Mouse (Mus musculus): ENCODE data around the gene Mctp1.
"Not testable (repeated sequence)": the region's sequence is repeated elsewhere in the genome, so short reads cannot be mapped to it uniquely, and the experiment has no call there.

Gene Mctp1

DNA sequence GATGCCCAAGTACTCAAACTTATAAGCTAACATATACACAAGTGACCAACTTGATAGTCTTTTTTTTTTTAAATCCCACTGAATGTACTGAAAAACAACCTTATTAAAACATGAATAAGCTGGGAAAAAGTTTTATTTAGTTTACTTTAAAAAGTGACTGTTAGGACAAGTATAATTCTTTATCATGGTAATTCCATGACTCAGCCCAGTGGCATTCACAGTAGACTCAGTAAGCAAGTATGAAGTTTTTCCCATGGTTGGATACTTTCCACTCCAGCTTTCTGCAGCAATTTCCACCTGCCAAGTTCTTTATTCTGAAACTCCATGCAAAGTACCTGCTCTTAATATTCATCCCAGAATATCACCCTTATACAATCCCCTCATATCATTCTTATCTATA lies 97.3 kb downstream of the Mctp1 start:
- DNase-seq (ENCODE audit: low read depth, low spot score) = no peak

DNA sequence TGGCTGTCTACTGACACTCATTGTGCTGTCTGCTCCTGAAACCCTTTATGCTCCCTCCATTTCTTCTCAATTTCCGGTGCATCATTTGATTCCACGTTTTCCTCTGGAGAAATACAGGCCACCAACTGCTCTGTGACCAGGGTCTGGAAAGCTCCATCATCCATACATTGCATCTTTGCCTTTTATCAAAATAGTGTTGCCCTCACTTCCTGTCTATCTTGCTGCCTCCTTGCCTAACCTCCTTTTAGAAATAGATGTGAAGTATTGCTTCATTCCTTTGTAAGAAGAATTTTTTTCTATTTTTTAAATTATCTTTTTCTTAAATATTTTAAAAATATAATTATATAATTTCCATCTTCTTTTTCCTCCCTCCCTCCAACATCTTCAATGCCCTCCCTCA lies 98.7 kb downstream of the Mctp1 start:
- no peak for DNase-seq (ENCODE audit: low read depth, low spot score)

DNA sequence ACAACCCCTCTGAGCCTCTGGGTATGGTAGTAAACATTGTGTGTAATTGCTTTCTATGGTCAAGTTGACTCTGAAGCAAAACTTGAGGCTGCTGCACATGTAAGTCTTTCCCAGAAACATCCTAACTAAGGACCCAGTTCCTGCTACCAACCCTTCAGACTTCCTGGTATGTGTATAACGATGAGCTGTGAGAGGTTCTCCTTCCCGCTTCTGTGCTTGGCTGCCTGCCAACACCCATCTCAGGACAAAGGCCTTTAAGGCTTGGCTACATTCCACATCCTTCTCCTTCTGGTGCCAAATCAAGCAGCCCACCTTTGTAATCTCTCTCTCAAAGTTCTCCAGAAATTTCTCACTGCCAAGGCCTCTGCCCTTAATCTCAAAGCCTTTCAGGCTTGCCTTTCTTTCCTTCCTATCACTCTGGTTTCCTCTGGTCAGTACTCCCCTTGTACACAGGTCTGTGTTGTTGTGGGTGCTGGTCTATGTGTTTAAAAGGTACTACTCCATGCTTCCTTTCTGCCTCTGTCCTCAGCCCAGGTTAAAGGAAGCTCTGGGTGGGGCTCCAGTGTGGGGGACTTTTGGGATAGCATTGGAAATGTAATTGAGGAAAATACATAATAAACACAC lies 99.9 kb downstream of the Mctp1 start:
- DNase-seq (ENCODE audit: low read depth, low spot score) = peak; percentile 76

DNA sequence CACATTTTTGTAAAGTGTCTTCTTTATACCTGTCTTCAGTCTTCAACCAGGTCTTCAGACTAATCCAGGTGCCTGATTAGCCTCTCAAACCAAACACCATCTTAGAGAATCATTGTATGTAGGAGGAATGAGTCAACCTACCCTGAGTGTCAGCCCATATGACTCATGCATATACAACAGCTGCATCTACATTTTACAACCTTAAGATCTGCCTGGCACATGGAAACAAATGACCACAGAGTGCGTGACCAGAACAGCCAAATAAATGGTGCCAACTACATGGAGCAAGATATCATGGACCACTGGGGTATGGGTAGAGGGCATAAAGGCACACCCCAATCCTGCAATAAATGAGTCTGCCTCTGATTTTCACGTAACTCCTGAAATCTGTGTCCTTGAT lies 131.6 kb downstream of the Mctp1 start:
- no peak for DNase-seq (ENCODE audit: low read depth, low spot score)

DNA sequence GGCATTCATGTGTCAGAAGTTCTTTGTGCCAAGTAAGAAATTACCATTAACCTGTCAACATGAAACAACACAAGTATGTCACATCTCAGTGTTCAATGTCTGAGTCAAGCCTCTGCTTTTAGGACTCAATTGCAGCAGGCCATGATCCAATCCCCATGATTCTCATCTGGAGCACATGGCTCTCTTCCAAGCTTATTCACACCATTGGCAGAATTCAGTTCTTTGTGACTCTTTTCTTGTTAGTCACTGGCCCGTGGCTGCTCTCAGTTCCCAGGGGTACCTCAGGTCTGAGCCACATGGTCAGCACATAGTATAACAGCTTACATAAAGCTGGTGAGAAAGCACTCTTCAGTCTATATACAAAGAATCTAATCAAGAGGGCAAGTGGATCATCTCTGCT lies 138.8 kb downstream of the Mctp1 start:
- no peak for DNase-seq (ENCODE audit: low read depth, low spot score)

DNA sequence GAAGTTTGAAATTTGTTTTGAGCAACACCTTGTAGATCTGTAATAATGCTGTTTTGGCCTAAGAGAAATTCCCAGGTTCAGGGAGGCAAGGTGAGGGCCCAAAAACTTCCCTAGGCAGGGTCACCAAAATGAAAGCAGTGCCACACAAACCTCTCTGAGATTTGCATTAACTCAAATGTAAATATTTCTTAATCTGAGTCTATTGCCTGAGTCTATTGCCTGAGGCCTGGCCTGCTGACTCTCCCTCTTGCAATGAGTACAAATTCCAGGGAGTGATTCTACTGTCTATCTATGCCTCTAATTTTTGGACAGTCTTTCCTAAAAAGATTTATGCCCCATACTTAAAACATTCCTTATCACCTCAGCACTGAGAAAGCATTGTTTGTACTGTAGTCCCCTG lies 143.0 kb downstream of the Mctp1 start:
- DNase-seq (ENCODE audit: low read depth, low spot score) = peak; percentile 66

DNA sequence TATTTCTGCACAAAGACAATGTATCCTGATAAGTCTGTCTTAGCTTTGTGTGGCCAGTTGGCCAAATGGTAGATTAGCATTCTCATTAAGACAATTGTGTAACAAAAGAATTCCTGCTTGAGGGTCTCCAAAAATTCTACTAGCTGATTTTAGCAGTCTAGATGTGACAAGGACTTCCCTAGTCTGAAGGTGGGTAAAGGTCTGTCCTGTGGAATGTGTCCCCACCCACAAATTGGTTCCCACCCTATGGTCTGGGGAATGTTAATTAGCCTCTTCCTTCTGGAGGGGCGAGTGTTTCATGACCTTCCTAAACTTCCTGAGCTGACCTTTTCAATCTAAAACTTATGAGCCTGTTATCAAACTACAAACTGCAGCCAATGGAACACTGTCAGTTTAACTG lies 143.4 kb downstream of the Mctp1 start:
- DNase-seq (ENCODE audit: low read depth, low spot score) = peak; percentile 84

DNA sequence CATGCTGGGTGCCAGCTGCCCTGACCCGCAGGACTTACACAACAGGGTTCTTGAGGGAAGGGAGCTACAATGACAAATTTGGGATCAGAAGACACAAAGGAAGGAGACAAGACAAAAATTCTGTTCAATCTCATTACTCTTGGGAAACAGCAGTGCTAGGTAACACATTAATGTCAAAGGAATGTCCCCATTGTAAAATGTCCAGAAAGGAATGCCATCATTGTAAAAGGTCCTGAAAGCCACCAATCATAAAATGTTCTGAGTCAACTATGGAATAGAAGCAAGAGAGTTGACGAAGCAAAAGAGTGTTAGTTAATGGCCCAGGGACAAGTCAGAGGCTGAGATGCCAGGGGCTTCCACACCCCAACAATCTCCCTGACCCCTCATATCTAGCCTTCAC lies 145.6 kb downstream of the Mctp1 start:
- DNase-seq (ENCODE audit: low read depth, low spot score) = no peak

DNA sequence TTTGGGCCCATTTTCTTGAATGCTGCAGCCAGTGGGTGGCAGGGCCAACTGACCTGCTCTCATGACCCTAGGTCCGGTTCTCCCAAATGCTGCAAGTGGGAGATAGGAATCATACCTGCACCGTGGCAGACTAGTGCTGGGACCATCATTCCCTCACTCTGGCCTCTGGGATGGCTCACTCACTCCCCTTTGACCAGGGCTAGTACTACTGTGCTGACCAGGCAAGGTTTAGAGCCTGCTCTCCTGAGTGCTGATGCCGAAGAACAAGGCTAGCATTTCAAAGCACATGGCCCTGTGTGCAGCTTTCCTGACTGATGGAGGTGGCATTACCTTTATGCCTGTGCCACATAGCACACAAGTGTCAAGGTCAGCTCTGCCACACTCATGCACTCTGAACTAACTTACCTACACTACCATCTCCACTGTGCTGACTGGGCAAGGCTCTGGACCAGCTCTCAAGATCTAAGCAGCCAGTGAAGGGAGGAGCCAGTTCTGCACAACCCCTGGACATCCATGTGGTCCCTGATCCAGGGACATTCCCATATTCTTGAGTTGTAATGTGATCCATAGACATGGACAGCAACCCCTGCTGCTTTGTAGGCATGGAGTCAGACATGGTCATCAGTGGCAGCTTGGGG lies 146.7 kb downstream of the Mctp1 start:
- no peak for DNase-seq (ENCODE audit: low read depth, low spot score)

DNA sequence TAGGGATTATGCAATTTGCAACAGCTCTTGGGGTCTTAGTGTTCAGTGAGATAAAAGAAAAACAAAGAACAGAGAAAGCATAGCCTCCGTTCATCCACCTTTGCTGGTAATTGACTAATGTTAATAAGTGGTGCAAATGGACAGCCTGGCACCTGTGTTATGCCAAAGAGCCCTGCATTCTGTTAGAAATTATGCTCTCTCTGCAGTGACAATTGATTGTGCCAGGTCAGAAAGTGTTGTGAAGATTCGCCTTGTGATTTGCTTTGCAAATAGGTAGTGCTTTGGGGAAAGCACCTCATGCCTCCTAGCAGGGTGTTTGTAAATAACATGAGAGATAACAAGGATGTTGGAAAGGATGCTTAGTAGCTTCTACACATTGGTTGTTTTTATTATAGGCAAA lies 163.5 kb downstream of the Mctp1 start:
- no peak for DNase-seq (ENCODE audit: low read depth, low spot score)

DNA sequence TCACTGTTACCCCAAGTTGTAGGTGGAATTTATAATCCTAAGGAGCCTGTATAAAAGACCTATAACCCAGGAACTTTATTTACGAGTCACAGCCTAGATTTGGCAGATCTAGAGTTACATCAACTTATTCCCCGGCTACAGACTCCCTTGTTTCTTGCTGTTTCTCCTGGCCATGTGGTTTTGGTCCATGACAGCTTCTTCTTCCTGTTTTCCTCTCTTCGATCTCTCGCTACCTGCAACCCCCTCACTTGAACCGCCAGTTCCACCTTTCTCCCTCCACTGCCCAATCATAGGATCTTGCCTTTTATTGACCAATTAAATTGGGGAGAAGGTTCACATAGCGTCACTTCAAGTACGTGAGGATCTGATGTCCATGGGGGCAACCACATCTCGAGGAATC lies 176.6 kb downstream of the Mctp1 start:
- no peak for DNase-seq (ENCODE audit: low read depth, low spot score)

DNA sequence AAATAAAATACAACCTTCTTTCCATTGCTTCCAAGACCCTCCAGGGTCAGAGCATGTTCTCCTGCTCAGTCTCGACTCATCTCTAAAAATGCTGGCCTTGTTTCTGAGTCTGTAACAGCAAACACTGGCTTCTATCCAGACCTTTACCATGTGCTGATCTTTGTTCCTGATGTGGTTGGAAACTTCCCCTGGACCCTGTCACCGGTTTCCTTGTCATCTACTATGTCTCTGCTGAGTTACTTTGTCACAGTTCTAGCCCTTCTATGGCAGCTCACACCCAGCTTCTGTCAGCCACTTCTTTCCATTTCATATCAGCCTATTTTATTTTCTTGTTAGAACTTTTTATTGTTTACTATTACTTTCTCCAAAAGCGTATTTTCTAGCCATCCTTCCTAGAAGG lies 177.3 kb downstream of the Mctp1 start:
- no peak for DNase-seq (ENCODE audit: low read depth, low spot score)

DNA sequence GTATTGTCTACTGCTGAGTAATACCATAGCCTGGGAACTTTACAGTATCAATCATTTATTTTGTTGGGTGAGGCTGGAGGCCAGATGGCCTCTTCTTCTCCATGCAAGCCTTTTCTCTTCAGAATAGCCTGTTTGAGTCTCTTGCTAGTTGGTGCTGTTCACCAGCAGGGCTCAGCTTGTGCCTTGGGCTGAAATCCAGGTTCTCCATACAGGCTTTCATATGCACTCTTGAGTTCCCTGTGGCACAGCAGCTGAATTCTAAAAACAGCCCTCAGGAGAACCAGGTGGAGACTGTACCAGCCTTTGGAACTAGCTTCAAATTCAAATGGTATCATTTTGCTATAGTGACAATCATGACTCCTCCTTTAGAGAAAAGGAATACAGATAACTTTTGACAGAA lies 179.7 kb downstream of the Mctp1 start:
- DNase-seq (ENCODE audit: low read depth, low spot score) = no peak

DNA sequence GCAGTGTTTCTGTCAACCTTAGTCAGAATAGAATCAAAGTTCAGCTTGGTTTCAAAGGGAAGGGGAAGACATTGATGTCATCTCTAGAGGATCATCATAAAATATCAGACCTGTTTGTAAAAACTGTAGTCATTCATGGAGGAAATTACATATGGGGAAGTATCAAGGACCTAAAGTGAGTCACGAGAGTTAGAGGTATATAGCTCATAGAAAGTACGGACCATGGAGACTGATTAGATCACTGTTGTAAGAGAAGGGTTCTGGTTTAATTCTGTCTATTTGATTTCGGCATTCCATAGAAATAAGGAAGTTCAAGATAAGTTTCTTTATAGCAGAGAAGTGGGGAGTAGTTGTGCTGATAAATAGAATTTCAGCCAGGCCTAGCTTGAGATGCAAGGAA lies 181.7 kb downstream of the Mctp1 start:
- DNase-seq (ENCODE audit: low read depth, low spot score) = no peak

DNA sequence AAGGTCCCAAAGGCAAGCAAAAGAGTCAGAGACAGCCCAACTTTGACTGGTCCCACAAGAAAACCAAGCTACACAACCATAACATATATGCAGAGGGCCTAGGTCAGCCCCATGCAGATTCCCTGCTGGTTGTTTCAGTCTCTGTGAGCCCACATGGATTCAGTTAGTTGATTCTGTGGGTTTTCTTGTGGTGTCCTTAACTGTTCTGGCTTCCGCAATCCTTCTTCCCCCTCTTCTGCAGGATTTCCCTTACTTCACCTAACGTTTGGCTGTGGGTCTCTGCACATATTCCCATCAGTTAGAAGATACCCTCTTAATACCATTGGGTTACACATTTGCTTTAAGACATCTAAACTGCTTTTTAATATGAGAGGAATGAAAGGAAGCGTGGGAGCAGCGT lies 183.1 kb downstream of the Mctp1 start:
- no peak for DNase-seq (ENCODE audit: low read depth, low spot score)

DNA sequence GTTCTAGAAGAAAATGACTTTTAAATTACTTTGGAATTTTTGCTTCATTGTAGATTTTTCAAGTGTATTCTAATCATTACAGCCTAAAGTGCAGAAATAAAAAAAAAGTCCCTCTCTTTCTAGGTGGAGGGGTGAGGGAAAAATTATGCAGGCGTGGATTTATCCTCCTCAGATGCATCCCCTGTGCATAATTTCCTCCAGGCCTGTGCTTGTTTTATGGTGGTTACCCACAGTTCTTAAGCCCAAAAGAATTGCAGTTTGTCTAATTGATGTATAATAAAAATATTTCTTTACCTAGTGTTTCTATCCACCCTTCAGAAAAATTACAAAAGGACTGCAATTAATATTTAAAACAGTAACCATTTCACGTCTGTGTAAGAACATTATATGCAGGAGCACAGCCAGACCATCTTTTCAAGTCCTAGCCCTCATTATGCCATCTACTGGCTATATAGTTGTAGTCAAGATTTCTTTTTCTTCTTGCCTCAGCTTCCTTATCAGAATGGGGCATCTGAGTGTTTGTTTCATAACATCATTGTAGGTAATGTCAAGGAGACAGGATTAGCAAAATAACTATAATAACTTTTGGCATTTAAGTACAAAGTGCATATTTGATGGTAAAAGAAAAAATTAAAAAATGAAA lies 184.4 kb downstream of the Mctp1 start:
- no peak for DNase-seq (ENCODE audit: low read depth, low spot score)

DNA sequence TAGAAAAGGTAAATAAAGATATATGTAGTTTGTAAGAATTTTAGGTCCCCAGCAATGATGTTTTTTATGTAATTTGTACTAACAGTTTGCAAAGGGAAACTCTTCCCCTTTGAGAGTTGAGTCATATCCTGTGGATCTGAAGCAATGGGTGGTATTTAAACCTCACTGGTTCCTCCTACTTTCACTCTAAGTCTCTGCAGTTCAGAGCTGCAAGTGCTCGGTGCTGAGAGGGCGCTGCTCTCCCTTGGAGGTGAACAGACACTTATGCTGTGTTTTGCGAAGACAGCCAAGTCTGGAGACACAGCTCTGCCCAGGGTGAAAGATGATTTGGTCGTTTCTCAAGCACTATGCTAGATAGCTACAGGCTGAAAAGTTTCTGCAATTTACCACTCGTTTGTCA lies 195.1 kb downstream of the Mctp1 start:
- peak; percentile 10 for DNase-seq (ENCODE audit: low read depth, low spot score)

DNA sequence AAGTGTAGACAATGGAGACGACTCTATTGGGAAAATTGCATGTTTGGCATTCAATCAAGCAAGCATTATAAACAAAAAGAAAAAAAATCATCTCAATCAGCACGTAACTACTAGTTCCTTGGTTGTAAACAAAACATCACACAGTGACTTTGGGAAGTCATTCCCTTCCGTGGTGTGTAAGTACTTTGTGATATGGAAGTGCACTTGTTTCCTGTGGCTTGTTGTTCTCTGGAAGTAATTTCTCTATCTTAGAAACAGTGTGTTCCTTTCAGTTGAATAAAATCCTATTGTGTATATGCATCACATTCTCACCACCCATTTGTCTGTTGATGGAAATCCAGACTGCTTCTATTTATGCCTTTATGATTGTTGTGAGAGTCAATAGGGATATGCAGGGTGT lies 201.1 kb downstream of the Mctp1 start:
- DNase-seq (ENCODE audit: low read depth, low spot score) = no peak

DNA sequence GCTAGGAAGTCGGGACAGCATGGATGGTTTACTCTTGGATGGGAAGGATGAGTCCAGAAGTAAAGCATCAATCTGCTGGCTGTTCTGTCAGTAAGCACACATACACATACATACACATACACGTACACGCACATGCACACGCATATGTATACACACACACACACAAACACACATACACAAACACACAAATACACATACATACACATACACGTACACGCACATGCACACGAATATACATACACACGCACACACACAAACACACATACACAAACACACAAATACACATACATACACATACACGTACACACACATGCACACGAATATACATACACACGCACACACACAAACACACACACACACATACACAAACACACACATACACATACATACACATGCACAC lies 206.4 kb downstream of the Mctp1 start:
- DNase-seq (ENCODE audit: low read depth, low spot score) = not testable (repeated sequence)

DNA sequence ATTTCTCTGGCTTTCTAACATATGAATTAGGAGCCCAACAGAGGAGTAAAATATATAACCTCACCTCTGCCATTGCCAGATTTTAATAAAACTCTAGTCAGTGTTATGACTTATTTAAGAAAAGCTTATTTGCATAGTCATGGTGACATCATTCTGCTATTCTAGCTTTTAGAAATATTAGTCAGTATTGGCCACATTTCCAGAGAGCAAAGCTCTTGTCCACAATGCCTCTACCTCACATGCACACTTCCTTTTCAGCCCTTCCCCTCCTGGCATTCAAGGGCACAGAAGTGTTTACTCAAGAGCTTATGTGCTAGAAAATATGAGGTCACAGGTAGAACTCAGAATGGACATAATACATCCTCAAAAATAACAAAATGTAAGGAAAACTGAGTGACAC lies 206.9 kb downstream of the Mctp1 start:
- DNase-seq (ENCODE audit: low read depth, low spot score) = no peak

DNA sequence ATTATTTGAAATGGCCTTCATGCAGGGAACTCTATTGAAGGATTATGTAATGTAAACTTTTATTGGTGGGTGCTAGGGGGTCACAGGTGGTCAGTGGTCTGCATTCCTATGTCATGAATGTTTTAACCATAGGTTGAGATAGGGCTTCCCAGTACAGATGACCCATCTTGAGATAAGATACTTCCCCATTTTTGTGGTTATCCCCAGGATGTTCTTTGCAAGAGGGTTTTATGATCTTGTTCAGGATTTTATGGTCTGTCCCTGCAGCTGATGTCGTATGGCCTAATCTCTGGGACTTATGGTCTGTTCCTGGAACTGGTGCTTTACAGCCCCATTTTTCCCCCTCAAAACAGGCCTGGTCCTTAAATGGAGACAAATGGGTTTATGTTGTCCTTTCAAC lies 207.4 kb downstream of the Mctp1 start:
- DNase-seq (ENCODE audit: low read depth, low spot score) = no peak

DNA sequence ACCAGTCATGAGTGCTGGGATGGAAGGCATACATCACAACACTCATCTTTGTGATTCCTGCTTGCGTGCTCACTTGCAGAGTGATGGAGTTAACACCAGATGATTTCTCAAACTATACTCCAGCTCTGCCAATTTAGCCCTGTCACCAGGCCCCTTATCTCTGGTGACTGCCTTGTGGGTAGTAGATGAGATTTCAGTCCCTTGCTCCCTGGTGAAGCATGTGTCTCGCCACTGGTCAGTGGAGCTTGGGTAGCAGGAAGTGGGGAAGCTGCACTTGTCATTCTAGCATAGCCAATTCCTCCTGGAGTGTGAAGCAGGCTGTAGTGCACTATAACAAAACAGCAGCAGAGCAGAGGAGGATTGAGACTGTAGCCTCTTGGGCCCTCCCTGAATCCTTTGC lies 208.6 kb downstream of the Mctp1 start:
- no peak for DNase-seq (ENCODE audit: low read depth, low spot score)

DNA sequence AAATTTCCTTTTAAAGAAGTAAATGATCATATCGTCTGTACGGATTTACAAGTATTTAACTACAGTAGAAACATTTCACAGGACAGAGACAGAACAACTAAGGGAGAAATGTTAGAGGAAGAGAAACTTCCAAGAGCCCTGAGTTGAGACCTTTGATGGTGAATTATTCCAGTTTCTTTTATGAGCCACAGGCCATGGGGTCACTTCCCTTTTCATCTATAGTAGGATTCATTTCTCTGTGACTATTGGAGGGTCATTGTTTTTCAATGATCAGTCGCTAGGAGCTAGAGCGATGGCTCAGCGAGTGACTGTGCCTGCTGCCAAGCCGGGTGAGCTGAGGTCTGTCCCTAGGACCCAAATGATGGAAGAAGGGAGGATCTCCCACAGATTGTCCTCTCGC lies 212.7 kb downstream of the Mctp1 start:
- DNase-seq (ENCODE audit: low read depth, low spot score) = no peak
